Mouse (Mus musculus) bone marrow macrophage, adult 2 months (primary cell): ENCODE measurements around the gene Gstp1.

Experiments
- CTCF ChIP-seq: IDR thresholded peaks from 2 replicates; pipeline ENCODE4 v1.5.1; 2012; ENCODE audit warnings: low read depth, mild to moderate bottlenecking, low read length, moderate library complexity
- POLR2A ChIP-seq: IDR thresholded peaks from 2 replicates; pipeline ENCODE4 v1.6.1; 2012; ENCODE audit warnings: mild to moderate bottlenecking, low read depth, low read length, borderline replicate concordance

GRCm38 (mm10) chr19:3988750-3989149 is 49.0 kb downstream of the Gstp1 start:
- TF ChIP-seq CTCF (no peak), POLR2A (no peak)
